Mouse (Mus musculus): Measurements from ENCODE around the gene Olfr373.

Olfr373 gene

DNA sequence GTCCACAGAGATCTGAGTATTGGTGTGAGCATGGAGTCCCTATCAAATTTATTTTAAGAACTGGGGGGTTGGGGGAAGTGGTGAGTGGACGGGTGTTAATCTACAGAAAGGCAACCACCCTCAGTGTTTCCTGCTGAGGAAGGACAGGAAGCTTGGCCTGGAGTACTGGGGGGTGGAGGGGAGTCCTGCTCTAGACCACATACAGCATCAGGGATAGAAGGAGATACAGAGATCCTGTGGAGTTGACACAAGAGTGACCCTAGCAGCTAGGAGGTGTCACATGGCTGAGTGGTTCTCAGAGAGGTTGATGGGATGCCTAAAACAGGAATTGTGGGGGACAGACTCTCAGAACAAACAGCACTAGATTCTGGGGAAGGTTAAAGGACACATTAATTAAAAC, 50.5 kb downstream of the Olfr373 start:
- no peak for DNase-seq (ENCODE audit: low spot score)

- peak; percentile 25 for DNase-seq (ENCODE audit: low spot score)
Observed at GRCm38 (mm10) chr8:72134756-72135445, 51.9 kb downstream of the Olfr373 start, which contains the start of gene Tpm4. Tpm4 (plus strand) TSS chr8:72134975.

- DNase-seq (ENCODE audit: low spot score), result no peak
Observed at GRCm38 (mm10) chr8:72135446-72136301, 52.7 kb downstream of the Olfr373 start.

DNA sequence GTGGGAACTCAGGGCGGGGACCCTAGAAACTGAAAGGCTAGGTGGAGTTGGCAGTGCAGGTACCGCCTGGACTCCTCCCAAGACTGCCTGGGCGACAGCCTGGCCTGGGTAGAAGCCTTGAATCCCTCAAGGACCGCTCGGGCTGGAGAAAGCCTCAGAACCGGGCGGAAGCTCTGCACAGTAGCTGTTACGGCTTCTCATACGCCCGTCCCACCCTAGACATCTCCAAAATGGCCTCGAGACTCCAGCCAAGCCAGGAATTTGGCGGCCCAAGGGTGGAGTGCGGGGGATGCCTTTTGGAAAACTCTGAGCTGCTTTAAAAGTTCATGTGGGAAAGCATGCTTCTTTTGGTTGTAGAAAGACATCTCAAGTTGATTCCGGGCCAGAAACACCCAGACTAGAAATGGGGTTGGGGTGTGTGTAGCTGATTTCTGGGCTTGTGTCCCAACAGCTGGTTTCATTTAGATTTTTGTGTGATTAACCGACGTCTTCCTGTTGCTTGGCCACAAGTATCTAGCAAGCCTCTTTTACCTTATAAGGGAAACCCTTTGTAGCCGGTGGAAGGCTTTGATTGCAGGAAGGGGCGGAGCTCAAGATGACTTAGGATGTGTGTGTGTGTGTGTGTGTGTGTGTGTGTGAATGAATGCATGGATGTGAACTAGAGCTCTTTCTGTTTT, 53.5 kb downstream of the Olfr373 start:
- DNase-seq (ENCODE audit: low spot score), result peak; percentile 19

DNA sequence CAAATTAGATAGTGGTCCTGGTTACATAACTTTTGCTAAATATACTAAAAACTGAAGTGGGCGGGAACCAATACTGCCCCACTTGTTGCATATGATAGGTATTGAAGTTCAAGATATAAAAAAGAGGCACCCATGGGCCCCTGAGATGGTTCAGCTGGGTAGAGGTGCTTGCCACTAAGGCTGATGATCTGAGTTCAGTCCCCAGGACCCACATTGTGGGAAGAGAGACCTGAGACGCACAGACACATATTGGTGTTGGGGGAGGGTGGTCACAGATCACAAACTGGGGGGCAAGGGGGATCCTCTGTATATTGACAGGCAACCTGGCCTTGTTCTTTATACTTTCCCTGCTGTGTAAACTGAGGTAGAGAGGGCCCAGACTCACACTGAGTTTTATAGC, 54.5 kb downstream of the Olfr373 start:
- DNase-seq (ENCODE audit: low spot score), result no peak

- DNase-seq (ENCODE audit: low spot score), result no peak
Observed at GRCm38 (mm10) chr8:72138456-72138855, 55.5 kb downstream of the Olfr373 start.

DNA sequence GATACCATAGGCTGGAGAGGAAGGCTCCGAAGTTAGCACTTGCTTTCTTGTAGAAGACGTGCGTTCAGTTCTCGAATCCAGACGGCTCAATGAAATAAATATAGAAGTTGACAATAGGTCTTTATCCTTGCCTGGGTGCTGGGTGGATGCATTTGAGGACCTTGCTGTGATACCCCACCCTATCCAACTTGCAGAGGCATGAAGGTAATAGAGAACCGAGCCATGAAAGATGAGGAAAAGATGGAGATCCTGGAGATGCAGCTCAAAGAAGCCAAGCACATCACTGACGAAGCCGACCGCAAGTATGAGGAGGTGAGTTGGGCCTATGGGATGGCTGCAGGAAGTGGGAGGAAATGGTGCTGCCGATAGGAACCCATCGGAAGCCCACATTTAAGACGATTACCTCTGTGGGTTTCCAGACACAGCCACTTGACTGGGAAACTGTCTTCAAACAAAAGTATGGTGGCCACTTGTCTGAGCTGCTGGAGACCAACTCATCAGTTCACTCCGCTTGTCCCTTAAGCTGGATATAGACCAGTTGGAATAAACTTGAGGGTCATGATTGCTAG, 60.4 kb downstream of the Olfr373 start:
- no peak for DNase-seq (ENCODE audit: low spot score)

- DNase-seq (ENCODE audit: low spot score), result no peak
Observed at GRCm38 (mm10) chr8:72144345-72144975, 61.5 kb downstream of the Olfr373 start.

- no peak for DNase-seq (ENCODE audit: low spot score)
Observed at GRCm38 (mm10) chr8:72145511-72145910, 62.5 kb downstream of the Olfr373 start.

GRCm38 (mm10) chr8:72146056-72146455, 63.1 kb downstream of the Olfr373 start:
- no peak for DNase-seq (ENCODE audit: low spot score)

- DNase-seq (ENCODE audit: low spot score), result no peak
Observed at GRCm38 (mm10) chr8:72146556-72146955, 63.6 kb downstream of the Olfr373 start.

DNA sequence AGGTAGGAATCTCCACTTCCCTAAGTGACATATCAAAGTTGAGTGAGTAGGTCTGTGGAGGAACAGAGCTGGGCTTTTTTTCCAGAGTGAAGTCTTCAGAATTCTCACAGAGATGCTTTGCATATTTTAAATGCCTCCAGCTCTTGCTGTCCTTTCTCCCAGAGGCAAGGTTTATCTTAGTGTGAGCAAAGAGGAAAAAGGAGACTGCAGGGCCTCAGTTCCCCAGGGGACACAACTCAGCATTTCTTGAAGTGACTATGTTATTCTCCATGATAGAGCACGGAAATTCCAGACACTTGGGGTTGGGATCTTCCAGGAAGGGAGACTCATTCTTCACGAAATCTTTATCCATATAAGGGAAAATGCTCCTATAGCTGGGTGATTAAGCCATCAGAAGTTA, 64.3 kb downstream of the Olfr373 start:
- no peak for DNase-seq (ENCODE audit: low spot score)

GRCm38 (mm10) chr8:72149056-72149455, 66.1 kb downstream of the Olfr373 start:
- no peak for DNase-seq (ENCODE audit: low spot score)

DNA sequence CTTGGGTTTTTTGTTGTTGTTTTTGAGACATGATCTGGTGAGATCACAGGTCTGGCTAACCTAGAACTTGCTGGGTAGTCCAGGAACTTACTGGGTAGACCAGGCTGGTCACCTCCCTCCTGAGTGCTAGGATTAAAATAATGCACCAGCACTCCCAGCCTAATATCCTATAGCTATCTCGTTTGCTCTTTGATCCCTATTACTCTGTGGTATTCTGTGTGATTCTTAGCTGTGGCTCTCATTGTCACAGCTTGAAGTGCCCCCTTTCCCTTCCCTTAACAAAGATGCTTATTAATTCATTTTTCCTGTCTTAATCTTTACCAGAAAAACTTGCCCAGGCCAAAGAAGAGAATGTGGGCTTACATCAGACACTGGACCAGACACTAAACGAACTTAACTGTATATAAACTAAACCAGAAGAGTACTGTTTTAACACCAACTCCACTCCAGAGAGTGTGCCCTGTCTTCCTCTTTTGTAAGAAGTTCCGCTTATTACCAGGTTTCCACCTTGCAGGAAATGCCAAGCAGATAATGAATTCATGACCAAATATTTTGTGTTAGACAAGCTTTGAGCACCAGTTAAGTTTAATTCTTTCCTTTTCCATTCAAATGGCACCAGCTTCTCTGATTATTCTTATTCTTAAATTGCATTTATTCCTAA, 68.6 kb downstream of the Olfr373 start:
- DNase-seq (ENCODE audit: low spot score), result no peak
